Mouse (Mus musculus) spleen, adult 2 months (tissue): ENCODE measurements around the gene Satl1.

ENCODE experiments used
- CTCF ChIP-seq: fragments of 200-500 bp; IDR thresholded peaks from 2 replicates; pipeline ENCODE4 v1.5.1; 2011; ENCODE audit warnings: mild to moderate bottlenecking, inconsistent platforms; ENCODE audit not compliant: insufficient read depth, insufficient read length, insufficient replicate concordance; ENCODE audit errors: extremely low read depth
- POLR2A ChIP-seq: fragments of 200-500 bp; IDR thresholded peaks from 2 replicates; pipeline ENCODE4 v1.6.1; 2011; ENCODE audit warnings: low read depth, low read length, inconsistent platforms

GRCm38 (mm10) chrX:112406679-112407078 is at the start of gene Satl1:
- no peak for TF ChIP-seq POLR2A
- TF ChIP-seq CTCF, result no peak
